Mouse (Mus musculus): ENCODE data around the gene Pgp. TPM values are rescaled to one million over a fixed set of nuclear protein-coding genes. Genes with fewer than 3 reads are reported as not detected.
"Not testable (repeated sequence)": the region's sequence is repeated elsewhere in the genome, so short reads cannot be mapped to it uniquely, and the experiment has no call there.

Pgp gene
- 41.3 TPM for polyA plus RNA-seq (2021)

DNA sequence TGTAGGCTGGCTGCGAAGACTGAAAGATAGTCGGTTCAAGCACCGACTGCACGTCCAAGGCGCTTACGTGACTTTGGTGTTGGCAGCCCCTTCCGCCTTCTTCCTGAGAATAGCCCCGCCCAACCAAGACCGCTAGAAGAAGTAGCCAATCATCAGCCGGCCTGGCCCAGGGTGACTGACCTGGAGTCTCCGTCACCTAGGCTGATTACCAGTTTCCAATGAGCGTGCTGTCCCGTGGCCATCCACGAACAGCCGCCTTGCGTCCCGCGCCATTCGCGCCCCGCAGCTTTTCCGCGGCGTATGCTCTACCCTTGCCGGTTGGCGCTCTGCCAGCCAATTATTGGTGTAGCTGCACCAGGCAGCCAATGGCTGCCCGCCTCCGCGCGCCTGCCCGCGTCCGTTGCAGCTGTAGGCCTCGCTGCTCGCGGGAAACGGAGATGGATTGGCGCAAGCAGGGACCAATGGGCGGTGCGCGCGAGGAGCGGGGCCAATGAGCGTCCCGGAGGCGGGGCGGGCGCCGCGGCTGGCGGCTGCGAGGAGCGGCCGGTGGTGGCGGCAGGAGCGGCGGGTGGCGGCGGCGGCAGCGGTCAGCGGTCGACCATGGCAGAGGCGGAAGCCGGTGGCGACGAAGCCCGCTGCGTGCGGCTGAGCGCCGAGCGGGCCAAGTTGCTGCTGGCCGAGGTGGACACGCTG lies at the start of gene Pgp, which contains the start of gene E4f1:
Gene Pgp, plus strand, starts transcription at position 483 of the 693 bp plus-strand sequence.
Gene E4f1, minus strand, starts transcription at position 404 of the 693 bp plus-strand sequence.
- TF ChIP-seq CTCF (IDR thresholded peaks at IDR 0.05), result no peak
- DNase-seq (ENCODE audit: low read depth, low spot score), result peak; percentile 83
- peak; percentile 91 for ATAC-seq
- in situ Hi-C loops (cut with MboI; ENCODE audit: low pct_unique_long_range_greater_than_20kb), result loop anchor here (10.0 kb wide), 1 partner anchor 185 kb away; the partner anchor contains the start of genes Npw and Slc9a3r2
- ChIA-PET CTCF (interaction anchor here (1.0 kb wide), 1 partner anchor 8 kb away, joined by 3 read pairs; no protein-coding TSS in a partner anchor), POLR2A (interaction anchor here (2.4 kb wide), 1 partner anchor 16 kb away, joined by 12 read pairs; no protein-coding TSS in a partner anchor)
- no peaks in the 10 kb centered on the region for H3K27me3 ChIP-seq

GRCm38 (mm10) chr17:24423114-24423513 lies 47.1 kb upstream of the Pgp start:
- no peak for TF ChIP-seq CTCF (IDR thresholded peaks at IDR 0.05)
- ChIA-PET POLR2A (no interaction called here), CTCF (interaction anchor here (1.1 to 1.5 kb wide), 3 partner anchors 10 to 250 kb away, joined by 3 read pairs; no protein-coding TSS in a partner anchor)
- no peak for ATAC-seq
- in situ Hi-C loops (cut with MboI; ENCODE audit: low pct_unique_long_range_greater_than_20kb), result no loop called here
- no peaks in the 10 kb centered on the region for H3K27me3 ChIP-seq
- no peak for DNase-seq (ENCODE audit: low read depth, low spot score)

DNA sequence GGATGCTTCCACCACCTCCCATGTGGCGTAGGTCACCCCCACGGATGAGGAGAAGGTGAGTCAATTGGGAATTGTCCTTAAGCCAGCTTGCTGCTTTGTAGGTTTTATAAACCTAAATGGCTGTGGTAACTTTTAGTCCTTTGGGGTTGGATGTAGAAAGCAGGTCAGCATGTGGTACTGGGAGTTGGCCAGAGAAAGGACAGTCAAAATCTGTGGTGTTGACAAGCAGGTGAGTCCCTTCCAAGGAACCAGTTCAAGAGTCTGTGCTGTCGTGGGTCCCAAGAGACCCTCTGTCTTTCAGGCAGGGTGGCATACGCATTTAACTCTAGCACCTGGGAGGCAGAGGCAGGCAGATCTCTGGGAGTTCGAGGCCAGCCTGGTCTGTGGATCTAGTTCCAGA lies 45.7 kb upstream of the Pgp start:
- no peak for TF ChIP-seq CTCF (IDR thresholded peaks at IDR 0.05)
- ATAC-seq, result no peak
- in situ Hi-C loops (cut with MboI; ENCODE audit: low pct_unique_long_range_greater_than_20kb), result no loop called here
- DNase-seq (ENCODE audit: low read depth, low spot score), result no peak
- POLR2A ChIA-PET, result no interaction called here
- no peaks in the 10 kb centered on the region for H3K27me3 ChIP-seq
- CTCF ChIA-PET, result interaction anchor here (0.7 kb wide), 1 partner anchor 20 kb away, joined by 3 read pairs; no protein-coding TSS in a partner anchor

DNA sequence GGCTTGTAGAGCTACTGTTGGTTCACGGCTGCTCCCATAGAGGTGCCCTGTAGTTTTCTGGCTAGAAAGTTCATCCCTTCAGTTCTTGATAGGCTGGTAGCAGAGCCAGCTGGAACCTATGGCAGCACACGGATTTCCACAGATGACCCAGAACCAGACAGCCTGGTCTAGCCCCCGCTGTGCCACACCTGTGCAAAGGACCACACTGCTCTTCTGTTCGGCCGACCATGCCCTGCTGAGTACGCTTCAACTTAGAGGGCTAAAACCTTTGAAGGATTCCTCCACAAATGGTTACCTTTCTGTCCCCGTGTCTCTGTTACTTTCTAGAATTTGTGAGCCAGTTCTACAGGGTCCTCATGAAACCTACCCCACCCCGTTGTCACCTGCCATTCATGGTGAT lies 44.9 kb upstream of the Pgp start:
- H3K27me3 ChIP-seq; ATAC-seq; CTCF ChIA-PET; POLR2A ChIA-PET; DNase-seq (ENCODE audit: low read depth, low spot score); in situ Hi-C loops (cut with MboI; ENCODE audit: low pct_unique_long_range_greater_than_20kb): not testable (repeated sequence)

DNA sequence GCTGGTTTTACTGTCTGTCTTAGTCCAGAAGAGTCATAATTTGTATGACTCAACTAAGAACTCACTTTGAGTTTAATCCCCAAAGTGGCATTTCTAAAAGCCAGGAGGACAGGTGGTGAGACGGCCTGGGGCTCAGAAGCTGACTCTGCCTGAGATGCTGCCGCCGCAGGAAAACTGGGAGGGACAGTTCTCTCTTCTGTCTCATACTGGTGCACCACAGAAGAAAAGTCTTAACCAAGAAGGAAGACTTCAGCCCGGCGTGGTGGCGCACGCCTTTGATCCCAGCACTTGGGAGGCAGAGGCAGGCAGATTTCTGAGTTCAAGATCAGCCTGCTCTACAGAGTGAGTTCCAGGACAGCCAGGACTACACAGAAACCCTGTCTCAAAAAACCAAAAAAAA lies 44.3 kb upstream of the Pgp start:
- ChIA-PET CTCF (no interaction called here), POLR2A (interaction anchor here (0.7 kb wide), 1 partner anchor 26 kb away, joined by 3 read pairs; no protein-coding TSS in a partner anchor)
- peak; percentile 1 for ATAC-seq
- no peak for DNase-seq (ENCODE audit: low read depth, low spot score)
- in situ Hi-C loops (cut with MboI; ENCODE audit: low pct_unique_long_range_greater_than_20kb), result no loop called here
- TF ChIP-seq CTCF (IDR thresholded peaks at IDR 0.05), result no peak
- no peaks in the 10 kb centered on the region for H3K27me3 ChIP-seq

DNA sequence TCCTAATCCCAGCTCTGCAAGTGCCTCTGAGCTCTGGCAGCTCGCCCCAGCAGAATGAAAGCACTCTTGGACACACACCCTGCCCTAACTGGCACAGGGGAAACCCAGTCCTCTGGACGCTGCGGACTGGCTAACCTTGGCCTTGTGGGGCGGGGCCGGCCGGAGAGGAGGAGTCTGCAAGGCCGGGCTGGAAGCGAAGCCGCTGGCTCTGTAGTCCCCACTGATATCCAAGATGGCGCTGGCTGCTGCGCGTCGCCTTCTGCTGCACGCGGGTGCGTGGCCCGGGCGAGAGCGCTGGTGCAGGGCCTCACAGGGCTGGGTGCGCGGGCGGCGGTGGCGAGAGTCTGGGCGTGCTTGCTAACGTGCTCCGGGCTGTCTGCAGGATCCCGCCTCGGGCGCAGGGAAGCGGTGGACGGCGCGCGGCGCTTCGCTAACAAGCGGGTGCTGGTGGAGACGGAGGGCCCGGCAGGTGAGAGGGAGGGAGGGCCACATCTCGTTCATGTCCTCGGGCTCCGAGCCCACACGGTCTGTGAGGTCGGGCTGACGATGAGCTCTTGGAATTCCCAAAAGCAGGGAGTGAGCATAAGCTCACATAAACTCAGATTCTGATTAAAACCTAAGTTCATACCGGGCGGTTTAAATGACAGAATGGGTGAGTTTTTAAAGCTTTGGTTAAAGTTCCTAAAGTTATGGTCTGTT lies 43.6 kb upstream of the Pgp start, which contains the start of gene Eci1:
Gene Eci1, plus strand, starts transcription at position 171 of the 699 bp plus-strand sequence.
- ChIA-PET CTCF (interaction anchor here (0.7 to 1.0 kb wide), 2 partner anchors 9 to 10 kb away, joined by 3 read pairs; no protein-coding TSS in a partner anchor), POLR2A (interaction anchor here (0.7 to 1.0 kb wide), 3 partner anchors 11 to 50 kb away, joined by 3 read pairs; no protein-coding TSS in a partner anchor)
- TF ChIP-seq CTCF (IDR thresholded peaks at IDR 0.05), result no peak
- no peaks in the 10 kb centered on the region for H3K27me3 ChIP-seq
- ATAC-seq, result peak; percentile 99
- in situ Hi-C loops (cut with MboI; ENCODE audit: low pct_unique_long_range_greater_than_20kb), result no loop called here
- peak; percentile 77 for DNase-seq (ENCODE audit: low read depth, low spot score)

GRCm38 (mm10) chr17:24427170-24427557 lies 43.0 kb upstream of the Pgp start:
- in situ Hi-C loops (cut with MboI; ENCODE audit: low pct_unique_long_range_greater_than_20kb), result no loop called here
- no peak for TF ChIP-seq CTCF (IDR thresholded peaks at IDR 0.05)
- POLR2A ChIA-PET, result interaction anchor here (0.8 to 1.0 kb wide), 2 partner anchors 11 to 50 kb away, joined by 3 read pairs; no protein-coding TSS in a partner anchor
- CTCF ChIA-PET, result interaction anchor here (0.7 to 1.0 kb wide), 2 partner anchors 8 to 10 kb away, joined by 3 read pairs; no protein-coding TSS in a partner anchor
- ATAC-seq (no peak), DNase-seq (ENCODE audit: low read depth, low spot score) (no peak)
- H3K27me3 ChIP-seq, result no peaks in the 10 kb centered on the region

DNA sequence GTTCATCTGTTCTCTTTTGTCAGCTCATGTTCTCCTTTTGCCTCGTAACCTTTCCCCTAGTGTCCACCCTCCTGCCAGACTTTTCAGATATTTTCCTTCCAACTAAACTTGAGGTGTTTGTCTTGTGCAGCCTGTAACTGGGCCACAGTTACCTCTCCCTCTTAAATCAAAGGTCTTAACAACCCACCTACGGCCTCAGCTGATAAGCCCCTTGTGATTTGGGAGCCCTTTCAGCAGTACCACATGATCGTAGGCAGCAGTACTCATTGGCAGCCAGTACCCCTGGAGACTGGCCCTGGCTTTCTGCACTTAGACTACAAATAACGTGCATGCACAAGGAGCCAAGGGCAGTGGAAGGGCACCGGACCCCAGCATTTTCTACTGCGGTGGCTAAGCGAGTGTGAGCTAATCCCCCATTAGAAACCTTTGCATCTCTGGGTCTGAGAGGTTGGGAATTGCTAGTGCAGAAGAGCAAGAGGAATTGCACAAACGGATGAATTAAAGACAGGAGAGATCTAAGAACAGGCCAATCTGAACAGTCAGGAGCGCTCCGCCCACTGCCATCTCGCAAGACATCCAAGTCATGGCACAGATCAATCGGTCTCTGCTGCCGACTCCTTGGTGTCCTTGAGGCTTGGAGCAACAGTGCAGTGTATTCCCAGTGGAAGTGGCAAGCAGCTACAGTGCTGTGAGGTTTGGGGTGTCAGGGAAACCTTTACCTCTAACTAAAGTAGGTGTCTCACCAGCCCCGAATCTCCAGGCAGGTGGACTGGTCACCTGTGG lies 40.8 kb upstream of the Pgp start:
- no peak for TF ChIP-seq CTCF (IDR thresholded peaks at IDR 0.05)
- ChIA-PET POLR2A (interaction anchor here (0.6 to 1.1 kb wide), 2 partner anchors 43 to 166 kb away, joined by 3 to 4 read pairs; no protein-coding TSS in a partner anchor), CTCF (interaction anchor here (0.6 kb wide), 1 partner anchor 16 kb away, joined by 3 read pairs; no protein-coding TSS in a partner anchor)
- DNase-seq (ENCODE audit: low read depth, low spot score) (no peak), ATAC-seq (no peak)
- in situ Hi-C loops (cut with MboI; ENCODE audit: low pct_unique_long_range_greater_than_20kb), result no loop called here
- H3K27me3 ChIP-seq, result no peaks in the 10 kb centered on the region

- no peaks in the 10 kb centered on the region for H3K27me3 ChIP-seq
- POLR2A ChIA-PET, result no interaction called here
- ATAC-seq (peak; percentile 22), DNase-seq (ENCODE audit: low read depth, low spot score) (no peak)
- in situ Hi-C loops (cut with MboI; ENCODE audit: low pct_unique_long_range_greater_than_20kb), result no loop called here
- TF ChIP-seq CTCF (IDR thresholded peaks at IDR 0.05), result no peak
- CTCF ChIA-PET, result interaction anchor here (0.9 to 1.9 kb wide), 3 partner anchors 14 to 36 kb away, joined by 3 to 5 read pairs (median 5); no protein-coding TSS in a partner anchor
Measured at GRCm38 (mm10) chr17:24437016-24437415, 33.2 kb upstream of the Pgp start.

GRCm38 (mm10) chr17:24440377-24440776 lies 29.8 kb upstream of the Pgp start:
- no peak for TF ChIP-seq CTCF (IDR thresholded peaks at IDR 0.05)
- no peaks in the 10 kb centered on the region for H3K27me3 ChIP-seq
- in situ Hi-C loops (cut with MboI; ENCODE audit: low pct_unique_long_range_greater_than_20kb), result no loop called here
- ATAC-seq (no peak), DNase-seq (ENCODE audit: low read depth, low spot score) (no peak)
- ChIA-PET POLR2A (interaction anchor here (0.7 kb wide), 1 partner anchor 155 kb away, joined by 3 read pairs; no protein-coding TSS in a partner anchor), CTCF (interaction anchor here (1.0 kb wide), 1 partner anchor 39 kb away, joined by 3 read pairs; the partner anchor contains the start of gene Mlst8)

Measured in Patski (cell line).